Mouse (Mus musculus): ENCODE measurements around the gene Gnat3.
"Not testable (repeated sequence)": the region's sequence is repeated elsewhere in the genome, so short reads cannot be mapped to it uniquely, and the experiment has no call there.

Gnat3 gene

GRCm38 (mm10) chr5:17962249-17962648, at the start of gene Gnat3:
Gnat3 (plus strand) TSS chr5:17962549.
- DNase-seq (ENCODE audit: low read depth in 1 of 2, low spot score in 2 of 2), result no peak

- no peak for DNase-seq (ENCODE audit: low read depth in 1 of 2, low spot score in 2 of 2)
Observed at GRCm38 (mm10) chr5:17918966-17919365, 43.4 kb upstream of the Gnat3 start.

- DNase-seq (ENCODE audit: low read depth in 1 of 2, low spot score in 2 of 2), result no peak
Observed at GRCm38 (mm10) chr5:17923648-17924047, 38.7 kb upstream of the Gnat3 start.

- no peak for DNase-seq (ENCODE audit: low read depth in 1 of 2, low spot score in 2 of 2)
Observed at GRCm38 (mm10) chr5:17924085-17924518, 38.2 kb upstream of the Gnat3 start.

- no peak for DNase-seq (ENCODE audit: low read depth in 1 of 2, low spot score in 2 of 2)
Observed at GRCm38 (mm10) chr5:17928471-17928870, 33.9 kb upstream of the Gnat3 start.

- no peak for DNase-seq (ENCODE audit: low read depth in 1 of 2, low spot score in 2 of 2)
Observed at GRCm38 (mm10) chr5:17929006-17929567, 33.3 kb upstream of the Gnat3 start.

- not testable (repeated sequence) for DNase-seq (ENCODE audit: low read depth in 1 of 2, low spot score in 2 of 2)
Observed at GRCm38 (mm10) chr5:17931588-17931987, 30.8 kb upstream of the Gnat3 start.

GRCm38 (mm10) chr5:17934501-17934900, 27.8 kb upstream of the Gnat3 start:
- no peak for DNase-seq (ENCODE audit: low read depth in 1 of 2, low spot score in 2 of 2)

- DNase-seq (ENCODE audit: low read depth in 1 of 2, low spot score in 2 of 2), result no peak
Observed at GRCm38 (mm10) chr5:17938170-17938939, 24.0 kb upstream of the Gnat3 start.

- no peak for DNase-seq (ENCODE audit: low read depth in 1 of 2, low spot score in 2 of 2)
Observed at GRCm38 (mm10) chr5:17956468-17956867, 5.9 kb upstream of the Gnat3 start.

GRCm38 (mm10) chr5:17969704-17970390, 7.5 kb downstream of the Gnat3 start:
- DNase-seq (ENCODE audit: low read depth in 1 of 2, low spot score in 2 of 2), result no peak

- no peak for DNase-seq (ENCODE audit: low read depth in 1 of 2, low spot score in 2 of 2)
Observed at GRCm38 (mm10) chr5:17970391-17970730, 8.0 kb downstream of the Gnat3 start.

GRCm38 (mm10) chr5:17980501-17981121, 18.3 kb downstream of the Gnat3 start:
- no peak for DNase-seq (ENCODE audit: low read depth in 1 of 2, low spot score in 2 of 2)

- DNase-seq (ENCODE audit: low read depth in 1 of 2, low spot score in 2 of 2), result no peak
Observed at GRCm38 (mm10) chr5:17982770-17983169, 20.4 kb downstream of the Gnat3 start.

- no peak for DNase-seq (ENCODE audit: low read depth in 1 of 2, low spot score in 2 of 2)
Observed at GRCm38 (mm10) chr5:17984522-17984921, 22.2 kb downstream of the Gnat3 start.

GRCm38 (mm10) chr5:17986611-17987010, 24.3 kb downstream of the Gnat3 start:
- DNase-seq (ENCODE audit: low read depth in 1 of 2, low spot score in 2 of 2), result no peak

GRCm38 (mm10) chr5:17990618-17991017, 28.3 kb downstream of the Gnat3 start:
- DNase-seq (ENCODE audit: low read depth in 1 of 2, low spot score in 2 of 2), result no peak

GRCm38 (mm10) chr5:17999570-17999969, 37.2 kb downstream of the Gnat3 start:
- no peak for DNase-seq (ENCODE audit: low read depth in 1 of 2, low spot score in 2 of 2)

- no peak for DNase-seq (ENCODE audit: low read depth in 1 of 2, low spot score in 2 of 2)
Observed at GRCm38 (mm10) chr5:18000185-18000584, 37.8 kb downstream of the Gnat3 start.

- DNase-seq (ENCODE audit: low read depth in 1 of 2, low spot score in 2 of 2), result no peak
Observed at GRCm38 (mm10) chr5:18001646-18002045, 39.3 kb downstream of the Gnat3 start.

GRCm38 (mm10) chr5:18003675-18004074, 41.3 kb downstream of the Gnat3 start:
- DNase-seq (ENCODE audit: low read depth in 1 of 2, low spot score in 2 of 2), result no peak
